Mouse (Mus musculus) heart, adult 11 months (tissue): ENCODE measurements around the gene Fbxo24.

Experiments used
- DNase-seq: peaks from one replicate; pipeline ENCODE4 v3.0.0; 2022

The Fbxo24 gene

GRCm38 (mm10) chr5:137628498-137629305, at the start of gene Fbxo24, which contains the start of the genes Lrch4 and Gm20605:
Gene Fbxo24 (minus strand): TSS chr5:137629002.
Gene Lrch4 (plus strand): TSS chr5:137629121.
Gene Gm20605 (plus strand): TSS chr5:137629175.
- peak; percentile 100 for DNase-seq

DNA sequence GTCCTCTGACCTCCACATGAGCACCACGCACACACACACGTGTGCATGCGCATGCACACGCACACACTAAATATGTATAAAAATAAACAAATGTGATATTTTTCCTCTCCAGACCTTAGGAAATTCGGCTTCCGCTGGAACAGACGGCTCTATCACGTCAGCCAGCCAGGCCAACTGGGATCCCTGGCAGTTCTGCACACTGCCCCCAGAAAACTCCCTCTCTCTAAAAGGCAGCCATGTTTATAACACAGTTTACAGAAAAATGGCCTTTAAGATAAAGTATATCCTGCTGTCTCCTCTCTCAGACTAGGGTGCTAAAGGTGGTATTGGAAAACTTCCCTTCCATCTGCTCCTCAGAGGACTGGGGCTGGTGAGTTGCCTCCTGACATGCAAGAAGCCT, 49.1 kb upstream of the Fbxo24 start:
- DNase-seq: no peak

- no peak for DNase-seq
Observed at GRCm38 (mm10) chr5:137674786-137675185, 46.0 kb upstream of the Fbxo24 start.

GRCm38 (mm10) chr5:137673015-137673414, 44.2 kb upstream of the Fbxo24 start:
- peak; percentile 85 for DNase-seq

DNA sequence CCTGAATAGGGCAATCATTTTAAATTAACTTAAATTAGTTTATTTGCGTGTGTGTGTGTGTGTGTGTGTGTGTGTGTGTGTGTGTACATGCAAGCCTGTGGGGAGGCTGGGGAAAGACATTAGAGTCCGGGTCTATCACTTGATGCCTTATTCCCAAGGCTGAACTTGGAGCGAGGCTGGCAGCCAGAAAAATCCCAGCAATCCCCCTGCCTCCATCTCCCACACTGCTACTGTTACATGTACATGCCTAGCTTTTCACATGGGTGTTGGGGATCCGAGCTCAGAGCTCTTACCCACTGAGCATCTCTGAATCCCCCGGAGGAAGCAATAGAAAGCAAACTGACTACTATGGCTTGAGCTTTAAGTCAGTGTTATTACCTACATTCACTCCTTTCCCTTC, 43.6 kb upstream of the Fbxo24 start:
- peak; percentile 92 for DNase-seq

DNA sequence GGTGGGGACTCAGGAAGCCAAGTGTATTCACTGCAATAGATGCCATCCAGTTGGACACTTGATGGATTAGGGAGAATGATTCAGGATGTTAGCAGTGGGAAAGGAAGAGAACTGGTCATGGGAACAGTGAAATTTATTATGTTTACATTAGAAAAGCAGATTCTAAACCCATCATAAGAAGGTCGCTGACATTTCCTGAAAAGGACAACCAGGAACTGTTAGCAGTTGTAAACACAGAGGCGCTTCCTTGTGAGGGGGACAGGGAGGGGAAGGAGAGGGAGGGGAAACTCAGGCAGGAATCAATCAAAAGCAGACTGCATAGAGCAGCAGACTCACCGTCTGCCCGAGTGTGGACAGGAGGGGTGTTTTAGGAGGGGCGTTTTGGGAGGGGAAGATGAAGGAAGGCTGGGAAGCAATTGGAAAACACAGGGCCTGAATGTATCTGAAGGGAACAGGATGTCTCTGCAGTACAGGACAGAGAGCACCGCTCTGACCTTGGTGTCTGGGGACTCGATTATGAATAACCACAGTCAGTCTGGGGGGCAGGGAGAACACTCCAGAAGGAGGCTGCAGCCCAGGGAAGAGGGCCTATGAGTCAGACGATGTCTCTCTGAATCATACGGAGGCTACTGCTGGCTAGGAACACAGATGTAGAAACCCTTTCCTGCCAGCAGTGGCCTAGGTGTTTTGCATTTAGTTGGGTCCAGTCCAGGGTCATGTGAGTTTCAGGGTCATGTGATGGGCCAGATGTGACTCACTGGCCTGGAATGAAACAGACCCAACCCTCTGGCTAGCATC, 42.8 kb upstream of the Fbxo24 start:
- peak; percentile 99 for DNase-seq

DNA sequence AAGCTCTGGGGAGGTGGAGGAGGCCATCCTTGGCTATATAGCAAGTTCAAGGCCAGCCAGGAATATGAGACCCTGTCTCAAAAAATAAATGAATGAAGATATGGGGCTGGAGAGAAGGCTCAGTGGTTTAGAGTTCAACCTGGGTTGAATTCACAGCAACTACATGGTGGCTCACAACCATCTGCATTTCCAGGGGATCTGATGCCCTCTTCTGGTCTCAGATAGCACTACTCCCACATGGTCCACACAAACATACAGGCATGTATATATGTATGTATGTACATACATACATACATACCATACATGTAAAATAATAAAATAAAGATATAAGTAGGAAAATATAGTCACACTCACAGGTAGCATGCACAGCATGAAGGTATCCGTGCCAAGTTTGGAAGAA, 41.4 kb upstream of the Fbxo24 start:
- no peak for DNase-seq

GRCm38 (mm10) chr5:137668971-137669370, 40.2 kb upstream of the Fbxo24 start:
- DNase-seq: peak; percentile 96

- DNase-seq: no peak
Observed at GRCm38 (mm10) chr5:137663057-137663456, 34.3 kb upstream of the Fbxo24 start.

DNA sequence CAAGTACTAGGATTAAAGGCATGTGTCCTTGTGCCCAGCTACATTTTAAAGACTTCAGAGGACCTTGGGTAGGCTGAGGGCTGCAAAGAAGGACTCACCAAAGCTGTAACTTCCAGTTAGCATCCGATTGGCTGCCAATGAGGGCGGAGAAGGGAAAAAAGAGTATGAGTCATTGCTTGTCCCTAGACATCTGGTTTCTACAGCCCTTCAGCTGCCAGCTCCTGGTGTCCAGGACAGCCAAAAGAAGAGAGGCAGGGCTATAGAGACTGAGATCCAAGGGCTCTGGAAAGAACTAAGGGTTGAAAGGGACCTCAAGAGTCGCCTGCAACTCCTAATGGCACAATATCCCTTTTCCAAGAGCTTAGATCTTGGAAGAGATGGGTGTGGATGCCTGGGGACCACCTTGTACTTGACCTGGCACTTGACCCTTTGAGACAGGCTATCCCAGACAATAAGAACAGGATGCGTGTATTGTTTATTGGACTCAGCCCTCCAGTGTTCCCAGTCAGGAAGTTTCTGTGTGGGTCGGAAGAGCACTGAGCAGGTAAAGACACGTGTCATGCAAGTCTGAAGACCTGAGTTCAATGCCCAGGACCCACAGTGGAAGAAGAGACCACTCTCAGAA, 31.4 kb upstream of the Fbxo24 start:
- peak; percentile 99 for DNase-seq

DNA sequence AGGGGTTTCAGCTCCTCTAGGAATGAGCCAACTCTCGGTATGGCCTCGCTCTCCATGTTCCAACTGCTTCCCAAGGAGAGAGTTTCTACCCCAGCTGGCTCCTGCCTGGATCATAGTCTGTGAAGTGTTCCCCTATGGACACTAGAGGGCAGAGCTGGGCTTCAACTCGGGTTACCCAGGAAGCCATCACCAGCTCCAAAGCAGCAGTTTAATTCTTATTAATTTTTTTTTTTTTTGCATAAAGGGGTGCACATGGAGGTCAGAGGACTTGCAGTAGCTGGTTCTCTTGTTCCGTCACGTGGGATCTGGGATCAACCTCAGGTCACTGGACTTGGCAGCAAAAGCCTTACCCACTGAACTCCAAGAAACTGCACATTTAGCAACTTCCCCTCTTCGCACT, 28.2 kb upstream of the Fbxo24 start:
- DNase-seq: peak; percentile 97

- no peak for DNase-seq
Observed at GRCm38 (mm10) chr5:137654746-137655145, 25.9 kb upstream of the Fbxo24 start.

DNA sequence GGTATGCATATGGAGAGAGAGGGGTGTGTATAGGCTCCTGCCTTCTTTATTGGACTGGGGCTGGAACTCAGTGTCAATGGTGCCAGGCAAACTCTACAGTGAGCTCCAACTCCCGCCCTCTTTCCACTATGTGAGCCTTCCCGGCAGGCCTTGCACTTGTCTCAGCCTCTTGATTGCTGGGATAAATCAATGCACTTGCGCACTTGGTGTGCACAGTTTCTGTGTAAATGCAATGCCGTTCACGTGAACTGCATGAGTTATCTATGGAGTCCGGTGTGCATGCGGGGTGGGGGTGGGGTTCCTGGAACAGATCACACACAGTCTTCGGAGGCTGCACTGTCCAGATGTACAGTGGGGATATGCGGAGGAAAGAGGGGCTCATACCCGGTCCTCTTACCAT, 24.6 kb upstream of the Fbxo24 start:
- no peak for DNase-seq

DNA sequence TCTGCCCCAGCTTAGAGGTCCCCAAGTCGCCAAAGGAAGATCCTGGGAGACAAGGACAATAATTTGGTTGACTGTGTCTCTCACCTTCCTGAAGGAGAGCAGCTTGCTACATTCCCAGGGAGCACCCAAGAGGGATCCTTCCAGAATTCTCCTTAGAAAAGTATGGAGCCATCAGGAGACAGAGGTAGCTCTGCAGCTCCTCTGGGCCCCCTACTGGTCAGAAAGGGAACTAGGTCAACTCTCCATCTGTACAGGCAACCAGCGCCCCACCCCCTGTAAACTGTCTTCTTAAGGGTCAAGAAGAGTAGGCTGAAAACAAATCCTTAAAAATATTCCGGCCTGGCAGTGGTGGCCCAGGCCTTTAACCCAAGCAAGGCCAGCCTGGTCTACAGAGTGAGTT, 23.7 kb upstream of the Fbxo24 start:
- peak; percentile 96 for DNase-seq

- DNase-seq: peak; percentile 94
Observed at GRCm38 (mm10) chr5:137649669-137650571, 21.1 kb upstream of the Fbxo24 start.

DNA sequence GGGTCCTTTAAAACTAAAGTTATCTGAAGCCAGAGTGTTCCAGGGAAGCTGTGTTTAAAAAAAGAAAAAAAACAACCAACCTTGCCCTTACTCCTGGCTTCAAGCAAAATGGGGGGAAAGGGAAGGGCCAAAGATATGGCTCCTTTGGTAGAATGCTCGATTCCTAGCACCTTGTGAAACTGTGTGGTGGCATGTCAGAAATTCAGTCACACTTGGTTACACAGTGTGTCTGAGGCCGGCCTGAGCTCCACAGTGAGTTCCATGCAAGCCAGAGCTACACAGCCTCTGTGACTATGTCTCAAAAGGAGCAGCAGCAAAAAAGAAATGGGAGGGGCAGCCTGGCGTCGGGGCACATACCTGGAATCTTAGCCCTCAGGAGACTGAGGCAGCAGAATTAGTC, 20.4 kb upstream of the Fbxo24 start:
- DNase-seq: no peak

GRCm38 (mm10) chr5:137647827-137648601, 19.2 kb upstream of the Fbxo24 start:
- DNase-seq: no peak

DNA sequence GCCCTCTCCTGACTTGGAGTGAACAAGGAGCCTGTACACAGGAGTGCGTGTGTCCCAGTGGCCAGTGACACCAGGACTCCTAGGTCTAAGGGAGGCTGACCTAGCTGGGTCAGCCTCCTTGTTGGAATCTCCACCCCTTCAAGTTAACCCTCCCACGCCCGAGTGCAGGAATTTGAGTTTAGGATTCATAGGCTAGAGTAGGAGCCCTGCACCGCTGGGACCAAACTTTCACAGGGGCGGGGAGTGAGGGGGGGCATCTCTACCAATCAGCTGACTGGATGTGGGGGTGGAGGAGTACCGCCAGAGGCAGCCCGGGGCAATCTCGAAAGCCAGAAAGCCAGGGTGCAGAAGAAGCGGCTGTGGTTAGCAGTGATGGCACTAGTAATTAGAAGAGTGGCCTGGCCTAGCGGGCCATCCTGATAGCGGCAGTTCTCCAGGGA, 16.9 kb upstream of the Fbxo24 start, which contains the start of gene Irs3:
Gene Irs3, minus strand, starts transcription at position 63 of the 440 bp plus-strand sequence.
- DNase-seq: peak; percentile 97

DNA sequence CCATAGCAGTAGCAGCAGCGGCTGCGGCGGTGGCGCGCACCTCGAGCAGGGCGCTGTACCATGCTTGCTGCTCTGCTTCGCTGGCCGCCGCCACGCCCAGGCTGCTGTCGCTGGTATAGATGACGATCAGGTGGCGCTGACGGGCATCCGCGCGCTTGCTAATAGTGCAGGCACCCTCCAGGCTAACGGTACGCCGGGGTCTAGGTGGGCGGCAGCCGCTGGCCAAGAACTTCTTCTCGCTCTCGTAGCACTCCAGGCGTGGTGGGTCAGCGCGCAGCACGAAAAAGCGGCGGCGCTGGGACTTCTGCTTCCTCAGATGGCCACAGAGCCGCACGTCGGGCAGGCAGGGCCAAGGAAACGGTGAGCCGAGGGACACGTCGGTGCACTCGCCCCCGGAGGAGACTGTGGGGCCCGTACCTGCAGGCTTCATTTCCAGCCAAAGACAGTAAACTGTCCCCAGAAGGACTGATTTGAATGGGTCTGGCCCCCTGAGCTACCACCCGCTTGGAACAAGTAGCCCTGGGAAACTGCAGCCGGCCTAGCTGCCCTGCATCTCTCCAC, 16.4 kb upstream of the Fbxo24 start:
- no peak for DNase-seq

DNA sequence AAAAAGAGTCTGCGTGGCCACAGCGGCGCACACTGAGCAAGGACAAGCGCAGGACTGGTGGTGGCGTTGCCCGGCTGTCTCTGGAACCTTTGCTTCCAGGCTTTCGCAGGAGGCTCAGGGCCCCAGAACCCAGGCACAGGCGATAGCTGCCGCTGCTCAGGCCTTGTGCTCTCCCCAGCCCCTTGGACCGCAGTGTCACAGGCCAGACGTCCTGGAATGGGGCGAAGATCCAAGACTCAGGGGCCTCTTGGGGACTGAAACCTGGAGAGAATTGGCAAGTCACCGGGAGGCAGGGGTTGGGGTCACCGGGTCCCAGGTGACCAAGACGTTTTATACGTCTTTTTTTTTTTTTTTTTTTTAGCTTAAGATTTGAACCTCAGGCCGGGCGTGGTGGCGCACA, 15.7 kb upstream of the Fbxo24 start:
- no peak for DNase-seq

DNA sequence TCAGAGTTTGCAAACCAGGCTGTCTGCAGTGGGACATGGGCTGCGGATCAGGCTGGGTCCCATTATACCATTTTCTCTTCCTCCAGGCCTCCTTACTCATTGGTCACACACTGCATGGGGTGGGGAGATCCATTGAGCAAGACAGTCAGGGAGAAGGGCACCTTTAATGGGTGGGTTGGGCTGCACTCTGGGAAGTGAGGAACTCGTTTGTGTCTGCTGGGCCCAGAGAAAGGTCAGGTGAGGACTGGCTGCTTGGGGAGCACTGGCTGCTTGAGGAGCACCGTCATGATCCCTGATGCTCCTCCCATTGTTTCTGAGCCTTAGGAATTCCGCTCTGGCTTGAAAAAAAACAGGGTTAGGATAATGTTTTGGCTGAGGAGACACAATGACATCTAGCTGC, 14.1 kb upstream of the Fbxo24 start:
- DNase-seq: no peak
